Mouse (Mus musculus) lung, embryonic 16.5 days (tissue): ENCODE measurements at regions not wholly inside any gene's neighbourhood (a gene's known extent, or its start where the extent isn't known, plus 50 kb on each side); places are given as distances from the start of the nearest gene placed in this dataset.

Experiments
- ATAC-seq: fragments of 200-750 bp; cut with Nextera tagmentation; 2 replicates; pipeline ENCODE4 v1.8.0; 2017; ENCODE audit warnings: low read depth, mild to moderate bottlenecking, moderate library complexity
- H3K27ac ChIP-seq: fragments of 300-500 bp; sonication (generic); 2 replicates; pipeline ENCODE4 v1.5.1; 2014; ENCODE audit warnings: mild to moderate bottlenecking, control low read depth, low read length
- H3K27me3 ChIP-seq: fragments of 300-500 bp; sonication (generic); 2 replicates; pipeline ENCODE4 v1.6.1; 2014; ENCODE audit warnings: low read depth, low read length, mixed read lengths; ENCODE audit not compliant: control insufficient read depth, insufficient read depth
- H3K36me3 ChIP-seq: fragments of 300-500 bp; sonication (generic); 2 replicates; pipeline ENCODE4 v1.6.1; 2014; ENCODE audit warnings: low read length; ENCODE audit not compliant: control insufficient read depth, insufficient read depth
- H3K4me1 ChIP-seq: fragments of 300-500 bp; sonication (generic); replicated peaks from 2 replicates; pipeline ENCODE4 v1.6.1; 2014; ENCODE audit warnings: low read length, mixed read lengths; ENCODE audit not compliant: control insufficient read depth, insufficient read depth
- H3K4me2 ChIP-seq: fragments of 300-500 bp; sonication (generic); 2 replicates; pipeline ENCODE4 v1.6.1; 2014; ENCODE audit warnings: low read depth, low read length, control low read depth
- H3K4me3 ChIP-seq: fragments of 300-500 bp; sonication (generic); 2 replicates; pipeline ENCODE4 v1.5.1; 2014; ENCODE audit warnings: mild to moderate bottlenecking, low read length, control low read depth
- H3K9ac ChIP-seq: fragments of 300-500 bp; sonication (generic); 2 replicates; pipeline ENCODE4 v1.6.1; 2014; ENCODE audit warnings: low read length, control low read depth
- H3K9me3 ChIP-seq: fragments of 300-500 bp; sonication (generic); 2 replicates; pipeline ENCODE4 v1.6.1; 2016; ENCODE audit warnings: low read length; ENCODE audit not compliant: control insufficient read depth
- WGBS: fragments of 180-500 bp; shearing (Covaris S2); extraction: QIAGEN DNeasy Blood & Tissue Kit; methylation state at CpG from one replicate; pipeline ENCODE4 v1.1.7; 2014; 5-methylcytosine and 5-hydroxymethylcytosine counted together

DNA sequence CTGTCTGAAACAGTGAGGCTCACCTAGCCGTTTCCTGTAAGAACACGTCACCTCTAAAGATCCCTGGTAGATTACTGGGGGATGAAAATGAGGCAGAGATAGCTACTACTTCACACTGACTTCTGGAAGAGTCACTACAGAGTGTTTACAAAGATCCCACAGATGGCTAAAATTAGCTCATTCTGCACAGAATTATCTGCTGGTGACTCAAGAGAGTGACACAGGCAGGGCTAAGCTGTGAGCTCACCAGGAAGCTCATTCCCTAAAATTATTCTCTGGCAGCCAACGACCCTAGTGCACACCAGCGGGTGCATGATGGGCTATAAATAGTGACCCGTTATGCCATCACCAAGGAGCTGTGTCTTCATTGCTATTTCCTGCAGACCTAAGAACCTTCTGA lies 53.2 kb upstream of the Ddah1 start:
- Histone ChIP-seq H3K36me3 (no peaks in the 10 kb centered on the region), H3K9ac (no peak overlapping the region), H3K27me3 (no peaks in the 10 kb centered on the region), H3K4me2 (no peak overlapping the region), H3K9me3 (no peaks in the 10 kb centered on the region), H3K4me3 (no peak overlapping the region), H3K27ac (no peak overlapping the region), H3K4me1 (peaks cover 9% of the 10 kb centered on the region)
- no peak for ATAC-seq
- WGBS: 49% methylated on average over 5 of the region's 5 CpGs

DNA sequence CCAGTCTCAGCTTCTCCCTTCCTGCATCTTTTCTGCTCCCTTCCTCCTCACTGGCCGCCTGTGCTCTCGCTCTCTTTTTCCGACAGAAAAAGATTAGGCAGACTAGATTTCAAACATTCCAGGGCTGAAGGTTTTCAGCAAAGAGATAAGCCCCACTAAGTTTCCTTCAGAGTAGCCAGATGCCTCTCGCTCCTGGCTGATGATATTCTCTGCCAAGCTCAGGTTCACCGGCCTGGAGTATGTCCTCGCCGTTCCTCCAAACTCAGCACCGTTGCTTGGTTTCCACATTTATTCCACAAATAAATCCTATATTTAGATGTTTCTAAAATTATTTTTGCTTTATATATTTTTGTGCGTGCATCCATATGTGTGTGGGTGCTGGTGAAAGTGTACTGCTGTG lies 54.3 kb upstream of the Ccn1 start:
- no peak overlapping the region; the same call in 1 of the 2 replicates for H3K27ac ChIP-seq
- no peak overlapping the region for H3K4me3 ChIP-seq
- no peak overlapping the region for H3K9ac ChIP-seq
- peaks cover 9% of the 10 kb centered on the region for H3K4me1 ChIP-seq
- no peak overlapping the region; the same call in 1 of the 2 replicates for H3K4me2 ChIP-seq
- no peaks in the 10 kb centered on the region for H3K27me3 ChIP-seq
- 43% methylated on average over 9 of the region's 9 CpGs for WGBS
- ATAC-seq: no peak
- H3K36me3 ChIP-seq: no peaks in the 10 kb centered on the region
- no peaks in the 10 kb centered on the region for H3K9me3 ChIP-seq

DNA sequence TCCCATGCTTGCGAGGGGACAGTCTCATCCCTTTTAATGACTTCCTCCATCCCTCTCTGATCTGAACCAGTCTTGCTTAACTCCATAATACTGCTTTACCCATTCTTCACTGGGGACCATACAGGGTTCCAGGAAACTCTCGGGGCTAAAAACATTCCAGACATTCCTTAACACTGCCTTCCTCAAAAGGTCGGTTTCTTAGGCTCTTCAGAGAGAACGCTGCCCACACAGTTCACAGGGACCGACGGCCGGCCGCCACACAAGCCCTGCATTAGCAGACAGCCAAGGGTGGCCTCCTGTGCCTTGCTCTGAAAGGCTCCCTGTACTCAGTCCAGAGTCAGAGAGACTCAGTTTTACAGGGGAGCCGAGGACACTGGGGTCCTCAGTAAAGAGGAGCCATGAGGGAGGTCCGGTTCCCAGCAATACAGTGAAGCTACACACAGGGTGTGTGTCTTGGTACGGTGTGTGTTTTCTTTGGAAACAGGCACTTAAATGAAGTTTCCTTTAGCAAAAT lies 53.7 kb upstream of the Ccn1 start:
- peak overlapping the region; percentile 69 for H3K27ac ChIP-seq
- no peaks in the 10 kb centered on the region for H3K9me3 ChIP-seq
- H3K27me3 ChIP-seq: no peaks in the 10 kb centered on the region
- 0 out of 2 replicates have a peak overlapping the region, but pooled peaks have one; percentile 1 for H3K4me2 ChIP-seq
- peak overlapping the region; percentile 25; the same call in 1 of the 2 replicates for H3K9ac ChIP-seq
- peaks cover 7% of the 10 kb centered on the region for H3K4me1 ChIP-seq
- no peak overlapping the region for H3K4me3 ChIP-seq
- 13% methylated on average over 11 of the region's 11 CpGs for WGBS
- no peaks in the 10 kb centered on the region for H3K36me3 ChIP-seq
- peak; percentile 84 for ATAC-seq

DNA sequence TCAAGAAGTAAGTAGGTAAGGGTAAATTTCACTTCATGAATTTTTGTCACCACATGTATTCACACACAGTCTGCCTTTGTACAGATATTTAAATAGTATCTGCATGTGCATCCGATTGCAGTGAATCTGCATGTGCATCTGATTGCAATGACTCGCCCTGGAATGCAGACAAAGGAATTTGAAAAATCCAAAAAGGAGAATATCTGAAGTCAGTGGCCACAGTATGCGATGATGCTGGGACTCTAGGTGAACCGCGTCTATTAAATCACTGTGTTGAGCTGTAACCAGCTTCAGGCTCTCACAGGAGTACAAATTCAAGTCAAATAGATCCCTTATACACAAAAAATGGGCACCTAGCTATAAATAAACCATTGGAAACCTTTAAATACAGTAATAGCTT lies 53.0 kb upstream of the Ccn1 start:
- ATAC-seq: no peak
- no peak overlapping the region for H3K4me3 ChIP-seq
- H3K27me3 ChIP-seq: no peaks in the 10 kb centered on the region
- H3K4me1 ChIP-seq: peaks cover 7% of the 10 kb centered on the region
- no peaks in the 10 kb centered on the region for H3K36me3 ChIP-seq
- no peaks in the 10 kb centered on the region for H3K9me3 ChIP-seq
- H3K9ac ChIP-seq: no peak overlapping the region
- H3K4me2 ChIP-seq: no peak overlapping the region
- WGBS: 55% methylated on average over 5 of the region's 5 CpGs
- H3K27ac ChIP-seq: no peak overlapping the region

DNA sequence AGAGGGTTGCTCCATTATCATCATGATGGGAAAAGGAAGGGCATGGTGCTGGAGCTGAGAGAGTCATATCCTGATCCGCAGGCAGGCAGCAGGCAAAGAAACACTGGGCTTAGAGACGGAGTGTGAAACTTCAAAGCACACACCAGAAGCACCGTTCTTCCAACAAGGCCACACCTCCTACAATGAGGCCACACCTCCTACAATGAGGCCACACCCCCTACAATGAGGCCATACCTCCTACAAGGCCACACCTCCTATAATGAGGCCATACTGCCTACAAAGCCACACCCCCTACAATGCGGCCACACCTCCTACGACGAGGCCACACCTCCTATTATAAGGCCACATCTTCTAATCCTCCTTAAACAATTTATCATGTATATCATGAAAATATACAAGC lies 52.2 kb upstream of the Ccn1 start:
- H3K4me1 ChIP-seq: peaks cover 7% of the 10 kb centered on the region
- no peaks in the 10 kb centered on the region for H3K9me3 ChIP-seq
- H3K27me3 ChIP-seq: no peaks in the 10 kb centered on the region
- no peaks in the 10 kb centered on the region for H3K36me3 ChIP-seq
- H3K9ac ChIP-seq: no peak overlapping the region
- 81% methylated on average over 6 of the region's 6 CpGs for WGBS
- H3K4me3 ChIP-seq: no peak overlapping the region
- H3K27ac ChIP-seq: no peak overlapping the region
- no peak overlapping the region for H3K4me2 ChIP-seq
- no peak for ATAC-seq
